Mouse (Mus musculus): ENCODE data around the gene Galnt10.

The Galnt10 gene

DNA sequence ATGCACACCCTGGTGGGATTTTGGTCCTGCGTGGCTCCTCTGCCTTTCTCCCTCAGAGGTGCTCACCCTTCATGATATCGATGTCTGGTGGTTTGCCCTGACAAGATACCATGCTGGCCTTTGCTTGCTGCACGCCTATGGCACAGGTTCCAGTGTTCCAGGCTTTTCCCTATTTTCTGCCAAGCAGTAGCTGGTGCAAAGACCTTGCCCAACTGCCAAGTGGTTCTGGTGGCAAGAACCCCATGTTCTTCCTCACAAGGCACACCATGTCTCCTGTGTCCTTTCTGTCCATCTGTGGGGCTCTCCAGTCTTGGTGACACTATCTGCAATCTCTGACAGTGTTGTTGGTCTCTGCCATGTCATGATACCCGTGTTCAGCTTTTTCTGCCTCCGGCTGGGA is 45.6 kb downstream of the Galnt10 start:
- no peak for DNase-seq (ENCODE audit: low read depth)

DNA sequence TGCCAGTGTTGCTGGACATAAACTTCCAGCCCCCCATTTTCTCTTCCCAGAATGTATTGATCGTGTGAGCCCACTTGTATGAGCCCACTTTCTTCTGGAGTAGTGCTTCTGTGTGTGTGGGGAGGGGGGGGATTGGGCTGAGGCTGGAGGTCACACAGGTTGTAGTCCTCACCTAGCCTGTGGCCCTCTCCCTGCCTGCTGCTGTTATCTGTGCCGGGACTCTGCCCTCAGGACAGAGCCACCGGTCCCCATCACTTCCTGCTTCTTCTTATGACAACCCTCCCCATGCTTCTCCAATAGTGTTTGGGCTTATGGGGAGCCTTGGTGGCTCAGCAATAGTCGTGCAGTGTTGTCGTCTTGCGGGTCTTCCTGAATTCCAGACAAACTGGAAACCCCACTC is 46.7 kb downstream of the Galnt10 start:
- no peak for DNase-seq (ENCODE audit: low read depth)

DNA sequence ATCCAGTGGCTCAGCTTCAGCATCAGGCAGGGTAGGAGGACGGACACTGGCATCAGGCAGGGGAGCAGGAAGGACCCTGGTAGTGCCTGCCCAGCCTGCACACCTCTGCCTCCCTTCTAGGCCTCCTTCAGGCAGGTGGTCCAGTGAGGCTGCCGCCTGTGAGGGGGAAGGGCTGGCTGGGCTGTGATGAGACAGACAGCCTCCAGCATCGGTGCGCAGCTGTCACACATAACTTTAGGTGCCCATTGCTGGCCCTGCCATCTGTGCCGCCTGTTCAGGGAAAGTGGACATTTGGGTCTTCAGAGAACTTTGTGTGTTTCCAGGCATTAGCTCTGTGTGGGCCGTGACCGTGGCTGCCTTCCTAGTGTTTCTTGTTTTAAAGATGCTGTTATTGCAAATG is 47.5 kb downstream of the Galnt10 start:
- no peak for DNase-seq (ENCODE audit: low read depth)

DNA sequence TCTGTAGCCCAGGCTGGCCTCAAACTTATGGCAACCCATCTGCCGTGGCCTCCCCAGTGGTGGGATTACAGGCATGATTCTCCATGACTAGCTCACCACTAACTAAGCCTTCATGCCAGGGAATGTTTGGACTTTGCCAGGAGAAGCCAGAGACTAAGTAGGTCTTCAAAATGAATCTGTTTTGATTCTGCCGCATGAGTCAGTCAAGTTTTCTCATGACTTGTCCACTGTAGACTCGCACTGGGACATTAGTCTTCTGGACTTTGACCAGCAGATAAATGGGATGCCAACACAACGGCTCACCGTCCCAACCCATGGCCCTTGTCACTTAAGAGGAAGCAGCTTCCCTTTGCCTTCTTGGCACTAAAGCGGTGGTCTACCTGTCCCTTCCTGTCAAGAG is 49.2 kb downstream of the Galnt10 start:
- no peak for DNase-seq (ENCODE audit: low read depth)

DNA sequence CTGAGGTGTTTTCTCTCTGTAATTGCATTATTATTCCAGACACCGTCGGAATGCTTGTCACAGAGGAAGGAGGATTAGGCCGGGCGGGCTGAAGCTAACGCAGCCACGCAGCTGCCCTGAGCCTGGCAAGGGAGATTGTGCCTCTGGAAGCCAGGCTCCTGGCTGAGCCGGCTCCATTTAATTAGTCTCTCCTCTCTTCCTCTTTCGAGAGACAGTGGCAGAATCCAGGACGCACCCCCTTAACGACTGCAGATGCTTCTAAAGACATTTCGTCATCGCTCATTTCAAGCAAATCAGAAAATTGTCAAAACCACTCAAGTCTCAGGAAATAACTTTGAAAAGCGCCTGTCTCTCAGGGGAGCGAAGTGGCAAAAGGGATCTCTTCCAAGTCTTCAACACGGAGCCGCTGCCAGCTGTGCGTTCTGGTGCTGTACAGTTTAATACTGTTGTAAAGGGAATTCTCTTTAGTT is 51.0 kb downstream of the Galnt10 start:
- no peak for DNase-seq (ENCODE audit: low read depth)

DNA sequence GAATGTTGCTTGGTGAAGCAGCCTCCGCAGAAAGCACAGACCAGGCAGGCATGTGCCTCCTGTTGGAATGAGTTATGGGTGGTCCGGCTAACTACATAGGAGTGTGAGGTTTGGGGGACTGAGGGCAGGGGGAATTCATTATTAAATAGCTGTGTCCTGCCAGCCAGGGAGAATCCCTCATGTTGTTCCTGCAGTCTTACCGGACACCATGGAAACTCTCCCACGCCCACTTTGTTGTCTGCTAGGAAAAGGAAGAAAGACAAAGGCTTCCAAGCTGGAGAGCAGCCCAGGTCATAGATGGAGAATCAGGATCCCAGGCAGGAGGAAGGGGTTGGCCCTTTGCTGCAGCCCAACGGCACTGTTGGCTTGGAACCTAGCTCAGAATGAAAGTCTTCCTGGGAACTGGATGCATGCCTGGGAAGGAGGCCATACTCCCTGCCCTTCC is 51.6 kb downstream of the Galnt10 start:
- DNase-seq (ENCODE audit: low read depth): no peak

DNA sequence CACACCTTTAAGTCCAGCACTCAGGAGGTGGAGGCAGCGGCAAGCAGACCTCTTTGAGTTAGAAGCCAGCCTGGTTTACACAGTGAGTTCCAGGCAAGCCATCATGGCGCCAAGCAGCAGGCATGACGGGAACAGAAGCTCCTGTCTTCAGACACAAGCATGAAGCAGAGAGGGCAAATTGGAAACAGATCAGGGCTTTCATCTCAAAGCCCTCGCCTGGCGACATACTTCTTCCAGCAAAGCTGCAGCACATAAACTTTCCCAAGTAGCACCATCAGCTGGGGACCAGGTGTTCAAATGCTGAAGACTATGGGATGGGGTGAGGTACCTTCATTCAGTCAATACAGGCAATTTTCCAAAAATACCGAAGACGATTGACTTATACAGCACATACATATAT is 54.9 kb downstream of the Galnt10 start:
- no peak for DNase-seq (ENCODE audit: low read depth)

DNA sequence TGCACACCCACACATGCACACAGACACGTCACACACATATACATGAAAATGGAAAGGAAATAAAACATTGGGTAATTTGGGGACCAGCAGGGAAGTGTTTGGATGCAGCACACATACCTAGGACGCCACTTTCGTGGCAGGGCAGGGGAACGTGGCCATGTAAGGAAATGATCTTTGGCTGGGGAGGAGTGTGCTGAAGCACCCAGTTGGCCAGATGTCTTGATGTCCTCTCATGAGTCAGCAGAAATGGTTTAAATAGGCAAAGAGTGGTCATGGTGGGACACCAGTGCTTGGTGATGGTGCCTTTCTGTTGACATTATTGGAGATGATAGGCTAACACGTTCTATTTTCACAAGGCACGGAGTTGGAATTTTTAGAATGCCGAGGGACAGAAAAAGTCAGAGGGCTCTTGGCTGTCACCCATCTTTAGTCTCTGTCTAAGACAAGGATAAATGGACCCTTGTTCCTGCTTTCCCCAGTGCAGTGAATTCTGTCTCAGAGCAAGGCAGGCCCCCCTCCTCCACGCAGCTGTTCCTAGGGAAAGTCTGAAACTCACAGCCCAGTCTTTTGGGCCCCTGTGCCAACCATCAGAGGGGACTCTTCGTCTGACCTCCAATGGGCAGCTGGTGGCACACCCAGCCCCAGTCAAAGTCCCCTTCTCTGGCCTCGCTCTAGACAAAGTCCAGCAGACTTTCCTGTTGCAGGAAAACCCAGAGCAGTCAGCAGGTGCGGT is 56.1 kb downstream of the Galnt10 start:
- no peak for DNase-seq (ENCODE audit: low read depth)

DNA sequence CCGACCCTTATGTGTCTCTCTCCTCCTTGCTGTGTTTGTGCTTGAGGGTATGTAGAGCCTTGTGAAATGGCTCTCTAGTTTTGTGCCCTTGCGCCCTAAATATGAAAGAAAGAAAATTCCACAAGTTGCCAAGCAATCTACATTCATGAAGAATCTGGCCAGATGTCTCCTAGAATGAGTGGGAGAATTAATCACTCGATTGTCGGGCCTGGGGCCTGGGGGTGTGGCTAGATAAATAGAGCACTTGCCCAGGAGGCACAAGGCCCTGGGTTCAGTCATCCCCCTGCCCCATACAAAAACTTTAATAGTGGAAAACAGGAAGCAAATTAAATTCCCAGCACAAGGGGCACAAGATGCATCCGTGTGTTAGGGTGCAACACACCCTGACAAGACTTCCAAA is 56.7 kb downstream of the Galnt10 start:
- no peak for DNase-seq (ENCODE audit: low read depth)

DNA sequence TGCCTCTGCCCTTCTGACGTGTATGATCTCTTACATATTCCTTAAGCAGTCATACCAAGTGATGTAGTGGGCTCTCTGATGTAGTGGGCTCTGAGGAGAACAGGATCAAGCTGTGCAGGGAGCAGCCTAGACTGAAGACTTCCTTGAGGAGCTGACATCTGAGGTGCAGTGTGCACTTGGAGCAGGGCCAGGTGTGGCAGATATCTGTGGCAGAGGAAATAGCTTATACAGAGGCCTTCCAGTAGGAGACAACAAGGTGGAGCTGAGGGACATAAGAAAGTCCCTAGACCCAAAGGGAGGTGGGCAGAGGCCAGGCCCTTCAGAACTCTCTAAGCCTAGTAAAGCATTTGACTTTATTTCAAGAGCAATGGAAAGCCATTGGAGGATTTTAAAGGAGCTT is 61.4 kb downstream of the Galnt10 start:
- no peak for DNase-seq (ENCODE audit: low read depth)

DNA sequence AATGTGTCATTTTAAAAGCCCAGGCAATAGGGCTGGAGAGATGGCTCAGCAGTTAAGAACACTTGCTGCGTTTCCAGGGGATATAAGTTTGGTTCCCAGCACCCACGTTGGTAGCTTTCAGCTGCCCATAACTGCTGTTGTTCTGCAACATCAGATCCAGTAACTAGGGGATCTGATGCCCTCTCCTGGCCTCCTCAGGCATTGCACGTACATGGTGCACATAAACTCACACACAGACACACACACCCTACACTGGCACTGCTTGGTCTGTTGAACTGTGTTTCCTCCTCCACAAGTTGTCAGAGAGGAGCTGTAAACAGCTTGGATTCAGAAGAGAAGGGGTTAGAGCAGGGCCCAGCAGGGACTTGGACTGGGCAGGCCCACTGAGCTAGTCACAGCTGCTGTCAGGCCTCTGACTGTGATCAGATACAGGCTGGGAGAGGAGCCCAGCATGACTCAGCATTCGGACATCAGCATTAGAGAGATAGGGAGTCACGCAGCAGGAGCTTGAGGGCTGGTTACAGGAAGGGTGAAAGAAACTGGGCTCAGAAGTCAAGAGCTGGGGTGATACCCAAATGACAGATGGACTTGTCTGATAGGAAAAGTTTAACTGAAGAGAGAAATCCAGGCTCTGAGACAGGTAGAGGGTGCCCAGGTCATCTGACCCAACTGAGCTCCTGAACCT is 62.0 kb downstream of the Galnt10 start:
- peak; percentile 66 for DNase-seq (ENCODE audit: low read depth)

DNA sequence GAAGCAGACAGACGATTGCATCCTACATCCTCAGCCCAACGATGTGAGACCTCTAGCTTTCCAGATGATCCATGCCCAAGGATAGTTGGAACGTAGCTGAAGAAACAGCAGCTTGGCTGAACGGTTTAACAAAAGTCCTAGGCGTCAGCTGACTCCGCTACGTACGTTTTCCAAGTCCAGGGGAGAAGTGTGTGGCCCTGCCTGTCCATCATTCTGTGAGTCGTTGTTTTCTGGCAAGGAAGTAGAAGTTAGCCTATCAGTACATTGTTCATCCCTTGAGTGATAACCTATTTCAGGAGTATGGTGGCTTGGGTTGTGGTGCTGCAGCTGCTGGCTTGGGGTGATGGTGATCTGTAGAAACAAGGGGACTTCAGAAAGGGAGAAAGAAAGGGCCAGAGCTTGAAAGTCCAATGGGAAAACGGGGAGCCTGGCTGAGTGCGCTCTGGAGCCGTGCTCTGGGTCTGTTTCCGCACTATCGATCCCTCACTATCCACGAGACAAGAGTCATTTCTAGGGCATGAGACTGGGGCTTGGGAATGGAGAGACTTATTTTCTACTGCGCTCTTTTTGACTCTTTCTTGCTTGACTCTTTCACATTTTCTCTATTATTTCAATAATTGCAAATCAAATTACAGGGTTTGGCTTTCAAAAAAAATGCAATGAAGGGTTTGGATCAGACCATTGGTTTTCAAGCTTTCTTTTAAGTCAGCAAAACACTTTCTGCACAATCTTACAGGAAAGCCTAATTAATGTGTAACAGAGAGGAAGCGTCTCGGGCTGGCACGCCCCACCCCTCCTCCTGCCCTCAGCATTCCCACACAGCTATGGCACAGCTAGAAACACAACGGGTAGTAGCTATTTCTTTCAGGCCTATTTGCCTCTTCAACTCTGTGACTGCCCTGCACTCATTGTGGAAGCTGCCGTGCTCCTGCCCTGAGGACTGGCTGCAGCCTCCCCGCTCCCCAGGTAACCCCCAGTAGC is 63.2 kb downstream of the Galnt10 start:
- DNase-seq (ENCODE audit: low read depth): no peak

DNA sequence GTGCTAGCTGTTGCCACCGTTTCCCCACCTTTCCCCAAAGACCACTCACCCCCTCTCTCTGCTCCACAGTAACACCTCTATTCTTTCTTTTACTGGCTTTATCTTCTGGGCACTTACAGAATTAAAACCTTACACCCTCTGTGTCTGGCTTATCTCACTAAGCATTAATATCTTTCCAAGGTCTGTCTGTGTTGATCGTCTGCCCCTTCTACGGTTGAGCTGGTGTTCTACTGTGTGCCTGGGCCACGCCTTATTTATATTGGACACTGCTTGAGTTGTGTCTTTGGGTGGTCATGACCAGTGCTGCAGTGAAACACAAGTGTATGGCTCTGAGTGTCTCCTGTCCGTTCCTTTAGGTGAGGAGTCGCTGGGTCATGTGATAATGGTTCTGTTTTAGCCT is 68.7 kb downstream of the Galnt10 start:
- no peak for DNase-seq (ENCODE audit: low read depth)

DNA sequence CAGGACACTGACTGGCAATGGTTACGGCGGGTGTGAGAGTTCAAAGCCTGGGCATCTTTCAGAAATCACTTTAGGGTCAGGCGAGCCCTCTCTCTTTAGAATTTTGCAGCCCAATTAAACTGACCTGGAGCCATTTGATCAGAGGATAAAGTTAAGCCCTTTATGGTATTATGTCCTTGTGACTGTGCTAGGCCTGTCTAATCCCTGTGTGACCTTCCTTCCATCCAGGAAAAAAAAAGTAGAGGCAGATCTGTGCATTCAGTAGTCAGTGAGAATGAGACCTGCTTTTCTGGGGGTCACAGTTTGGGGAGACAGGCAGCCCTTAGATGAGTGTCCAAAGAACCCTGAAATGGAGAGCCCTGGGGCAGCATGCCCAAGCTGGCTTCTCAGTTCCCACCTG is 71.5 kb downstream of the Galnt10 start:
- no peak for DNase-seq (ENCODE audit: low read depth)

DNA sequence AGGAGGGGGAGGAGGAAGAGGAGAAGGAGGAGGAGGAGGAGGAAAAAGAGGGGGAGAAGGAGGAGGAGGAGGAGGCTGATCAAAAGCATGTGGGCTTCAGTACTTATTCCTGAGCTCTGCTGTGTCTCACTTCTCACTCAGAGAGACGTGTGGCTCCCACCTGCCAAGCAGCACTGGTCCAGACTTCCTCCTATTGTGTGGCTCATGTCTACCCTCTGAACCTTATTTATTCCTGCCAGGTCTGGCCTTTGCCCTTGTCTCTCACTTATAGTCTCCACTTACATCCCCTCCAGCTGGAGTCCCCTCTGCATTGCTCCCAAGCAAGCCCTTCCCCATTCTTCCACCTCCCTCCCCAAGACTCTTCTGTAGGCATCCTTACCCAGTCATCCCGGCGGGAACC is 72.2 kb downstream of the Galnt10 start:
- DNase-seq (ENCODE audit: low read depth): no peak

DNA sequence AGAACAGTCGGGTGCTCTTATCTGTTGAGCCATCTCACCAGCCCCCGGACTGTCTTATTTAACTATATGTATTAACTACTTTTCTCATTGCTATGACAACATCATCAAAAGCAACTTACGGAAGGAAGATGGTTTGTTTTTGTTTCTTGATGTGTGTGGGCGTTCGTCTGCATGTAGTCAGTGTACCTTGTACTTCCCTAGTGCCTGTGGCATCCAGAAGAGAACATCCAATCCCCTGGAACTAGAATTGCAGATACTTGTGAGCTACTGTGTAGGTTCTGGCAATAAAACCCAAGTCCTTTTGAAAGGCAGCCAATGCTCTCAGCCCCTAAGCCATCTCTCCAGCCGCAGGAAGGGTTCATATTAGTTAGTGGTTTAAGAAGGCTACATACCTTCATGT is 72.8 kb downstream of the Galnt10 start:
- no peak for DNase-seq (ENCODE audit: low read depth)

DNA sequence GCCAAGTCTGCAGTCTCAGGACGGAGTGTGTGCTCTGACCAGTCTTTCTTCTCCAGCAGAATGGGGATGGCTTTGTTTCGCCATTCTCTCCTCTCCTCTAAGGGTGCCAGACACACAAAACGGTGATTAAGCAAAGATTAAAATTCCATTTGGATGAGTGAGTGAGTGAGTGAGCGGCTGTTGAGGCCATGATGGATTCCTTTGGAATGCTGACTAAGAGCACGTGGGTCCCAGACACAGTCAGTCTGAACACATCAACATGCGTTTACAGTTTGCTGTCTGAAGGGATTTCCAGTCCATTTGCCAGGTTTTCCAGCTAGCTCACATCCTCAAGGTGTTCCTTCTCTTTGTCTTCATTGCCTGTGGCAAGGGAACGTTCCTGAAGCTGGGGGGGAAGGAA is 74.4 kb downstream of the Galnt10 start:
- no peak for DNase-seq (ENCODE audit: low read depth)

DNA sequence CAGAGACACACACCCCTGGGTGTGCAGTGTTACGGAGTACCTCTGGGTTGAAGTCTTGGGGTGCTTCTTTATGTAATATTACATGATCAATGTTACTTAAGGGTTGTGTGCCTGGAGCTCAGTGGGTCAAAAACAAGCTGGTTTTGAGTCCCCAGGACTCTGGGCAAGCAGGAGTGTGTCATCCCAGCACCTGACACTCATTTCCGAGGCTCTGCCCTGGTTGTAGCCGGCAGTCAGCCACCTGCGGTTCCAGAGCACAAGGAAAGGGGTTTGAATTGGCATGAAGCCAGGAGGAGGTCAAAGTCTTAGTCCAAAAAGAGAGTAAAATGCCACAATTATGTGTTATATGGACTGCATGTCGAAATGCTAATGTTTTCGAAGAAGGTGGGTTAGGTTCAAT is 74.8 kb downstream of the Galnt10 start:
- DNase-seq (ENCODE audit: low read depth): no peak

DNA sequence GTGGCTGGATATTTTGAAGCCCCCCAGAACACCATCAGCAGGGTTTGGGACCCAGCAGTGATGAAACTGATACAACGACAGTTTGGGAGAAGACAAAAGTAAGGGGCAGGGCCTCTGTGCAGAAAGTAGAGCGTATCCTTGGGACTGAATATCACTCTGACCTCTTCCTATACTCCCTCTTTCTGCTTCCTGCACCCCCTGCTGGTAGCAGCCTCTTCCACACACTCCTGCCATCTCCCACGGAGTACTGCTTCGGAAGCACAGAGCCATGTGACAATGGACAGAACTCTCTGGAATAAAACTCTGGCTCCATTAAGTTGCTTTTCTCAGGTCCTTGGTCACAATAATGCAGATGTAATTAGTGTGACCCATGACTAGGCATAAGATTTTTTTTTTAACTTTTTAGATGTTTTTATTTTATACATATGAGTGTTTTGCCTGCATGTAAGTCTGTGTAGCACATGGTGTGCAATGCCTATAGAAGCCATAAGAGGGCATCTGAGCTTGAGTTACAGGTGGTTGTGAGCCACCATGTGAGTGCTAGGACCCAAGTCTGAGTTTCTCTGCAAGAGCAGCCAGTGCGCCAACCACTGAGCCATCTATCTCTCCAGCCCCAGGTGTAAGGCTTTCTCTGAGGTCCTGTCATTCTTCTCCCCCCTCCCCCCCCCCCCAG is 79.7 kb downstream of the Galnt10 start:
- peak; percentile 26 for DNase-seq (ENCODE audit: low read depth)

DNA sequence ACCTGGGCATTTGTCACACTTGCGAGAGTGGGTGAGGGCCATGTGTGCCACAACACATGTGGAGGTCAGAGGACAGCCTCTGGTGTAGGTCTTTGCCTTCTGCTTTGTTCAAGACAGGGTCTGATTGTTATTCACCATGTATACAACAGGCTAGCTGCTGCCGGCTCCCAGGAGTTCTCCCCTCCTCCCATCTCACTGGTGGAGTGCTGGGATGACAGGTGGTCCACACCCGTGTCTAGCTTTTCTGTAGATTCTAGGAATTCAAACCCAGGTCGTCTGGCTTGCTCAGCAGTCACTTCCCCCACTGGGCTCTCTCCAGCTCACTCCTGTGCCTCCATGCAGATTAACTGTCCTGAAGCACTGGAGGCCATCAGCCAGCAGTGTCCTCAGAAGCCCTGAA is 80.7 kb downstream of the Galnt10 start:
- DNase-seq (ENCODE audit: low read depth): no peak

DNA sequence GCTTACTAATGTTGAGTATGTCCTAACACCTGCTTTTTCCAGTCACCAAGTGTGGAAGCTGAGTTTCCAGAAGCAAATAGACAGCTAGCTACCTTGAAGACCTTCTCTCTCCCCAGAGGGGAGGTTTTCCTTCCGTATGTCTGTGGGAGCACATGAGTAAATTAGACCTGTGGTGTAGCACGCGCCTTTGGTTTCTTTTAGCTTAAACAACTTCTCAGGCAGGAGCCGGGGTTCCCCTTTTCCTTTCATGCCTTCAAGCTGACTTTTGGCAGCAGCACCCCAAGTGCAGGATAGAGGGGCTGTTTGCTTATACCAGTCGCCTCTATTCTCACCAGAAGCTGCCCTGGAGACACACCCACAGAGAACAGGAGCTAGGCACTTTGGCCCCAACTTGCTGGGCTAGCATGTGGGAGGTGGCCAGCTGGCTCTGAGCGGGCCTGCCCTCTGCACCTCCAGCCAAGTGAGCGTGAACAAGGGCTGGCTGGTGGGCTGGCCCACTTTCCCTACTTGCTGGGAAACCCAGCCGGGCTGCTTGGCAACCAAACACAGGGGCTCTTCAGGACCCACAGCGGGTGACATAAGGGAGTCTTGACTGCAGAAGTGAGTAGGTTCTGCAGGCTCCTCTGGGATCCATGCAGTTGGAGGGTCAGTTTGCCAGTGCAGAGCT is 82.2 kb downstream of the Galnt10 start:
- DNase-seq (ENCODE audit: low read depth): no peak
